In genomic region chr15:98036578-98036977, GRCm38 (mm10) we compare ENCODE assay signal across 27 mouse cellular contexts. TPM values are rescaled to one million over a fixed set of nuclear protein-coding genes. Genes with fewer than 3 reads are reported as not detected.
DNase-seq lines count a peak whose midpoint lies in the region; ATAC-seq and TF ChIP-seq lines count a peak whose summit lies in the region.
"Had no signal": no experiment of that assay in that cellular context is flagged by ENCODE, and none has a peak within 500 bp of the region (broad histone marks: within the 10 kb centered on the region; RNA-seq: fewer than 3 reads in every experiment).

No protein-coding gene starts in this region.

- H3K9me3 ChIP-seq in intestine, postnatal 0 days (ENCODE audit: control insufficient read depth) = no peaks in the 10 kb centered on the region
- no peaks in the 10 kb centered on the region for H3K9me3 ChIP-seq in intestine, embryonic 15.5 days
- no peaks in the 10 kb centered on the region for H3K9me3 ChIP-seq in lung, postnatal 0 days (ENCODE audit: low read length)
- no peaks in the 10 kb centered on the region for H3K9me3 ChIP-seq in ES-Bruce4 (replicated peaks; ENCODE audit: control insufficient read depth, insufficient read depth, low read length, poor library complexity, severe bottlenecking)
- H3K9me3 ChIP-seq: heart, embryonic 10.5 days; heart, embryonic 15.5 days; neural tube, embryonic 13.5 days had no signal

- TF ChIP-seq POLR2A in ES-Bruce4 (IDR thresholded peaks at IDR 0.05; ENCODE audit: insufficient read depth, low read length) = no peak

- H3K27ac ChIP-seq in intestine, postnatal 0 days (ENCODE audit: low read depth, low read length) = no peak overlapping the region
- no peak overlapping the region for H3K27ac ChIP-seq in intestine, embryonic 15.5 days
- H3K27ac ChIP-seq in lung, postnatal 0 days (ENCODE audit: low read length) = no peak overlapping the region
- H3K27ac ChIP-seq in ES-Bruce4 (ENCODE audit: insufficient read depth, low read length) = no peak overlapping the region
- H3K27ac ChIP-seq: forebrain, embryonic 12.5 days; heart, embryonic 10.5 days; heart, embryonic 15.5 days; neural tube, embryonic 13.5 days had no signal

- TF ChIP-seq CTCF in intestine, postnatal 0 days (IDR thresholded peaks at IDR 0.05; ENCODE audit: low read depth) = peak; percentile 31
- peak; percentile 12; the same call in 1 of the 2 replicates for TF ChIP-seq CTCF in lung, postnatal 0 days (IDR thresholded peaks at IDR 0.05)
- TF ChIP-seq CTCF in ES-Bruce4 (IDR thresholded peaks at IDR 0.05; ENCODE audit: low read depth, low read length) = peak; percentile 63

- WGBS in intestine, postnatal 0 days = 91% methylated on average over 5 of the region's 5 CpGs
- 93% methylated on average over 5 of the region's 5 CpGs for WGBS in intestine, embryonic 15.5 days
- 94% methylated on average over 5 of the region's 5 CpGs for WGBS in lung, postnatal 0 days

- ATAC-seq in intestine, postnatal 0 days = no peak
- no peak for ATAC-seq in intestine, embryonic 15.5 days
- no peak for ATAC-seq in lung, postnatal 0 days

- no peak overlapping the region for H3K4me3 ChIP-seq in intestine, postnatal 0 days (ENCODE audit: low read depth, low read length)
- H3K4me3 ChIP-seq in intestine, embryonic 15.5 days (replicated peaks) = no peak overlapping the region
- H3K4me3 ChIP-seq in lung, postnatal 0 days (ENCODE audit: low read depth, low read length) = no peak overlapping the region
- no peak overlapping the region for H3K4me3 ChIP-seq in ES-Bruce4 (ENCODE audit: low read depth, low read length)
- H3K4me3 ChIP-seq: erythroblast, embryonic 14.5 days; forebrain, embryonic 12.5 days; heart, embryonic 10.5 days; heart, embryonic 15.5 days; neural tube, embryonic 13.5 days had no signal

- H3K4me2 ChIP-seq in intestine, postnatal 0 days (replicated peaks; ENCODE audit: low read depth) = no peak overlapping the region
- H3K4me2 ChIP-seq in intestine, embryonic 15.5 days (replicated peaks) = no peak overlapping the region
- no peak overlapping the region for H3K4me2 ChIP-seq in lung, postnatal 0 days (replicated peaks; ENCODE audit: low read depth, low read length)
- H3K4me2 ChIP-seq: forebrain, embryonic 12.5 days; heart, embryonic 15.5 days; midbrain, embryonic 11.5 days; neural tube, embryonic 13.5 days had no signal

- H3K36me3 ChIP-seq in intestine, postnatal 0 days (ENCODE audit: control insufficient read depth, insufficient read depth) = peaks cover 34% of the 10 kb centered on the region
- H3K36me3 ChIP-seq in intestine, embryonic 15.5 days = peaks cover 9% of the 10 kb centered on the region; the same call in 1 of the 2 replicates
- H3K36me3 ChIP-seq in lung, postnatal 0 days (ENCODE audit: insufficient read depth, low read length) = peaks cover 26% of the 10 kb centered on the region
- peaks cover 16% of the 10 kb centered on the region for H3K36me3 ChIP-seq in ES-Bruce4 (ENCODE audit: control insufficient read depth, insufficient read depth, low read length, poor library complexity, severe bottlenecking)

- no peak for TF ChIP-seq EP300 in lung, postnatal 0 days (IDR thresholded peaks at IDR 0.05)
- no peak for TF ChIP-seq EP300 in ES-Bruce4 (IDR thresholded peaks at IDR 0.05; ENCODE audit: insufficient read depth, low read depth, low read length)

- DNase-seq in lung, postnatal 0 days (ENCODE audit: low spot score) = no peak
- DNase-seq in lung, postnatal 4 days = no peak
- DNase-seq in ZHBTc4 (ENCODE audit: low read depth, low spot score) = peak; percentile 45
- no peak for DNase-seq in adrenal gland, adult 2 months
- DNase-seq in urinary bladder, adult 18-20 months (ENCODE audit: low spot score in 2 of 2) = no peak
- DNase-seq: adrenal gland, postnatal 36 days; B cell, adult 2 months; cerebellum, adult 2 months; cerebellum, postnatal 14 days; gastrocnemius, postnatal 10 days; kidney, adult 18-20 months; kidney, postnatal 4 days; lung, adult 18-20 months; lung, postnatal 14 days; right cerebral cortex, postnatal 4 days; thymus, postnatal 4 days had no signal

- no peaks in the 10 kb centered on the region for H3K27me3 ChIP-seq in intestine, postnatal 0 days (replicated peaks; ENCODE audit: control insufficient read depth, insufficient read depth, low read length)
- H3K27me3 ChIP-seq in intestine, embryonic 15.5 days (replicated peaks) = no peaks in the 10 kb centered on the region
- H3K27me3 ChIP-seq in lung, postnatal 0 days (replicated peaks; ENCODE audit: insufficient read depth, low read length) = no peaks in the 10 kb centered on the region
- H3K27me3 ChIP-seq in ES-Bruce4 (ENCODE audit: control insufficient read depth, insufficient read depth, low read length, poor library complexity, severe bottlenecking) = no peaks in the 10 kb centered on the region
- H3K27me3 ChIP-seq: forebrain, embryonic 12.5 days; heart, embryonic 15.5 days; neural tube, embryonic 13.5 days had no signal

- no peak overlapping the region for H3K9ac ChIP-seq in intestine, postnatal 0 days (ENCODE audit: low read depth, low read length)
- no peak overlapping the region for H3K9ac ChIP-seq in intestine, embryonic 15.5 days
- no peak overlapping the region for H3K9ac ChIP-seq in lung, postnatal 0 days (replicated peaks; ENCODE audit: low read depth)
- no peak overlapping the region for H3K9ac ChIP-seq in ES-Bruce4 (ENCODE audit: low read depth, poor library complexity, severe bottlenecking)
- H3K9ac ChIP-seq: forebrain, embryonic 12.5 days; heart, embryonic 15.5 days; neural tube, embryonic 13.5 days had no signal

- no peaks in the 10 kb centered on the region for H3K4me1 ChIP-seq in intestine, postnatal 0 days (replicated peaks; ENCODE audit: control insufficient read depth, insufficient read depth, low read length)
- no peaks in the 10 kb centered on the region for H3K4me1 ChIP-seq in intestine, embryonic 15.5 days (replicated peaks)
- no peaks in the 10 kb centered on the region for H3K4me1 ChIP-seq in lung, postnatal 0 days (ENCODE audit: insufficient read depth, low read depth, low read length)
- peaks cover 2% of the 10 kb centered on the region for H3K4me1 ChIP-seq in ES-Bruce4 (ENCODE audit: control insufficient read depth, insufficient read depth, low read length)
- H3K4me1 ChIP-seq: heart, embryonic 15.5 days had no signal

RNA-seq across cellular contexts. Expression of gene Col2a1, which starts 32.1 kb away (rescaled TPM):
- 0.09 TPM in 1 of 2 replicates, not detected in the other for polyA plus RNA-seq in intestine, postnatal 0 days (2015; fragmentation: Nextera tagmentation; extraction: Ambion mirVana)
- 2.0 and 2.7 TPM in 2 replicates for polyA plus RNA-seq in intestine, embryonic 15.5 days (2015; fragmentation: Nextera tagmentation; extraction: Ambion mirVana)
- polyA plus RNA-seq in lung, postnatal 0 days (2015; fragmentation: Nextera tagmentation; extraction: Ambion mirVana) = 0.18 TPM in 1 of 2 replicates, not detected in the other
- polyA plus RNA-seq in ES-Bruce4 (2011; ENCODE audit: insufficient read depth, insufficient read length, low read depth, missing spikeins) = 12.9 and 13.1 TPM in 2 replicates
- total RNA-seq in adrenal gland, adult 2 months (2021) = not detected
- polyA plus RNA-seq in adrenal gland, adult 2 months (2012; rRNA removed) = 0.03 TPM in 2 replicates
- total RNA-seq: adrenal gland, postnatal 36 days; liver, adult 2 months; megakaryocyte, adult 5-6 weeks had no signal
- polyA plus RNA-seq: erythroblast, embryonic 14.5 days; liver, adult 2 months had no signal

RNA-seq across cellular contexts. Expression of gene Pfkm, which starts 55.8 kb away (rescaled TPM):
- 15.6 and 17.3 TPM in 2 replicates for polyA plus RNA-seq in intestine, postnatal 0 days (2015; fragmentation: Nextera tagmentation; extraction: Ambion mirVana)
- polyA plus RNA-seq in intestine, embryonic 15.5 days (2015; fragmentation: Nextera tagmentation; extraction: Ambion mirVana) = 27.9 and 28.4 TPM in 2 replicates
- polyA plus RNA-seq in lung, postnatal 0 days (2015; fragmentation: Nextera tagmentation; extraction: Ambion mirVana) = 12.8 and 15.5 TPM in 2 replicates
- 39.8 and 42.8 TPM in 2 replicates for polyA plus RNA-seq in ES-Bruce4 (2011; ENCODE audit: insufficient read depth, insufficient read length, low read depth, missing spikeins)
- total RNA-seq in adrenal gland, adult 2 months (2021) = 10 to 100 TPM; 46.1 to 73.6 TPM
- 30.0 and 33.5 TPM in 2 replicates for polyA plus RNA-seq in adrenal gland, adult 2 months (2012; rRNA removed)

RNA-seq across cellular contexts. Expression of gene Senp1, which starts 57.0 kb away (rescaled TPM):
- polyA plus RNA-seq in intestine, postnatal 0 days (2015; fragmentation: Nextera tagmentation; extraction: Ambion mirVana) = 7.3 and 8.6 TPM in 2 replicates
- 26.5 and 27.4 TPM in 2 replicates for polyA plus RNA-seq in intestine, embryonic 15.5 days (2015; fragmentation: Nextera tagmentation; extraction: Ambion mirVana)
- polyA plus RNA-seq in lung, postnatal 0 days (2015; fragmentation: Nextera tagmentation; extraction: Ambion mirVana) = 9.2 and 10.2 TPM in 2 replicates
- 69.2 and 70.6 TPM in 2 replicates for polyA plus RNA-seq in ES-Bruce4 (2011; ENCODE audit: insufficient read depth, insufficient read length, low read depth, missing spikeins)
- 10 to 100 TPM; 15.7 to 16.5 TPM for total RNA-seq in adrenal gland, adult 2 months (2021)
- polyA plus RNA-seq in adrenal gland, adult 2 months (2012; rRNA removed) = 4.1 and 5.1 TPM in 2 replicates

Comparison
In these comparisons a context has a peak if more than half of its experiments do, and no peak if none do; other contexts are left out.
1. CTCF ChIP-seq: peak in every context shown above with its lines; median percentile 63 in ES-Bruce4; 31 in intestine, postnatal 0 days; 12 in lung, postnatal 0 days.